Mouse (Mus musculus): ENCODE measurements around the gene Cadm4. TPM values are rescaled to one million over a fixed set of nuclear protein-coding genes. Genes with fewer than 3 reads are reported as not detected.
A peak's percentile ranks its signal among the peaks of the same experiment; 100 is the strongest.

Cadm4 gene
- total and polyA plus RNA-seq, 3 experiments: 0.16 to 0.59 (median 0.36) TPM

- no peaks in the 10 kb centered on the region for H3K4me1 ChIP-seq (ENCODE audit: control insufficient read depth in 1 of 2, insufficient read depth in 2 of 2)
- H3K36me3 ChIP-seq (replicated peaks in 1 of 2; ENCODE audit: control insufficient read depth in 1 of 2, insufficient read depth in 1 of 2, low read length in 1 of 2): no peaks in the 10 kb centered on the region
- H3K9ac ChIP-seq (ENCODE audit: insufficient read depth, low read depth): no peak overlapping the region
- in situ Hi-C loops (cut with MboI; ENCODE audit: low pct_ligation_motif_present, low pct_unique_long_range_greater_than_20kb, low sequenced_read_pairs): no loop called here
- no peak for DNase-seq (ENCODE audit: extremely low read depth)
- peaks cover 32% of the 10 kb centered on the region for H3K27me3 ChIP-seq (replicated peaks)
- no peak for TF ChIP-seq CHD2 (IDR thresholded peaks at IDR 0.05; ENCODE audit: low read length)
- TF ChIP-seq MYC (IDR thresholded peaks at IDR 0.05; ENCODE audit: low read depth, low read length): no peak
- peak; percentile 57 to 64 for TF ChIP-seq CTCF (conservative IDR thresholded peaks at IDR 0.05 in 1 of 2, IDR thresholded peaks at IDR 0.05 in 1 of 2; ENCODE audit: low read depth in 2 of 2, low read length in 2 of 2)
- no peak for TF ChIP-seq HCFC1 (IDR thresholded peaks at IDR 0.05; ENCODE audit: low read depth, low read length)
- peak; percentile 23 for TF ChIP-seq SMC3 (IDR thresholded peaks at IDR 0.05; ENCODE audit: low read depth, low read length)
- no peak for TF ChIP-seq ZKSCAN1 (IDR thresholded peaks at IDR 0.05; ENCODE audit: borderline replicate concordance, low read depth, low read length)
- TF ChIP-seq SIN3A (IDR thresholded peaks at IDR 0.05; ENCODE audit: low read length): no peak
- TF ChIP-seq RAD21 (IDR thresholded peaks at IDR 0.05; ENCODE audit: low read depth, low read length): peak; percentile 2; the same call in 1 of the 2 replicates
- H3K9me3 ChIP-seq (replicated peaks; ENCODE audit: low read length): peaks cover 22% of the 10 kb centered on the region
- no peak overlapping the region for H3K4me2 ChIP-seq (ENCODE audit: insufficient read depth, low read depth, poor library complexity, severe bottlenecking)
- no peak overlapping the region for H3K4me3 ChIP-seq (replicated peaks in 1 of 3; ENCODE audit: low read depth in 2 of 3, low read length in 2 of 3, poor library complexity in 1 of 3)
- no peak overlapping the region for H3K27ac ChIP-seq (ENCODE audit: insufficient read depth, low read depth)
- dilution Hi-C loops (cut with MboI; ENCODE audit: extremely low pct_ligation_motif_present, extremely low pct_unique_long_range_greater_than_20kb, low sequenced_read_pairs): no loop called here
- H3K79me2 ChIP-seq (replicated peaks; ENCODE audit: control insufficient read depth, extremely low read depth, insufficient read depth, poor library complexity, severe bottlenecking): no peaks in the 10 kb centered on the region
These were observed 12.7 kb upstream of the Cadm4 start for GRCm38 (mm10) chr7:24469126-24469525.

- peaks cover 22% of the 10 kb centered on the region for H3K27me3 ChIP-seq (replicated peaks)
- dilution Hi-C loops (cut with MboI; ENCODE audit: extremely low pct_ligation_motif_present, extremely low pct_unique_long_range_greater_than_20kb, low sequenced_read_pairs): no loop called here
- H3K9ac ChIP-seq (ENCODE audit: insufficient read depth, low read depth): no peak overlapping the region
- TF ChIP-seq MAX (IDR thresholded peaks at IDR 0.05; ENCODE audit: low read length) (no peak), KAT2A (IDR thresholded peaks at IDR 0.05; ENCODE audit: insufficient replicate concordance, low read length) (no peak), ZNF384 (IDR thresholded peaks at IDR 0.05; ENCODE audit: low read depth, low read length) (no peak), ZKSCAN1 (IDR thresholded peaks at IDR 0.05; ENCODE audit: borderline replicate concordance, low read depth, low read length) (no peak), CHD1 (IDR thresholded peaks at IDR 0.05; ENCODE audit: low read depth, low read length) (no peak), MYC (IDR thresholded peaks at IDR 0.05; ENCODE audit: low read depth, low read length) (no peak), CTCF (conservative IDR thresholded peaks at IDR 0.05 in 1 of 2, IDR thresholded peaks at IDR 0.05 in 1 of 2; ENCODE audit: low read depth in 2 of 2, low read length in 2 of 2) (no peak), POLR2A (IDR thresholded peaks at IDR 0.05; ENCODE audit: low read depth, low read length) (no peak), ZC3H11A (IDR thresholded peaks at IDR 0.05; ENCODE audit: low read depth, low read length) (no peak), JUN (IDR thresholded peaks at IDR 0.05; ENCODE audit: insufficient read depth, low read depth, low read length) (no peak), SIN3A (IDR thresholded peaks at IDR 0.05; ENCODE audit: low read length) (no peak), ELF1 (IDR thresholded peaks at IDR 0.05; ENCODE audit: low read depth, low read length) (no peak), TCF12 (IDR thresholded peaks at IDR 0.05; ENCODE audit: low read depth, low read length) (no peak), MAFK (IDR thresholded peaks at IDR 0.05; ENCODE audit: insufficient replicate concordance, low read length) (no peak), RCOR1 (conservative IDR thresholded peaks at IDR 0.05; ENCODE audit: low read depth, low read length) (no peak), CHD2 (IDR thresholded peaks at IDR 0.05; ENCODE audit: low read length) (no peak), NRF1 (IDR thresholded peaks at IDR 0.05; ENCODE audit: low read depth, low read length) (no peak), MAZ (IDR thresholded peaks at IDR 0.05; ENCODE audit: low read depth, low read length) (no peak)
- peaks cover 22% of the 10 kb centered on the region for H3K9me3 ChIP-seq (replicated peaks; ENCODE audit: low read length)
- DNase-seq (ENCODE audit: extremely low read depth): no peak
- H3K4me3 ChIP-seq (replicated peaks in 1 of 3; ENCODE audit: low read depth in 2 of 3, low read length in 2 of 3, poor library complexity in 1 of 3): no peak overlapping the region
- no peaks in the 10 kb centered on the region for H3K79me2 ChIP-seq (replicated peaks; ENCODE audit: control insufficient read depth, extremely low read depth, insufficient read depth, poor library complexity, severe bottlenecking)
- H3K4me1 ChIP-seq (ENCODE audit: control insufficient read depth in 1 of 2, insufficient read depth in 2 of 2): no peaks in the 10 kb centered on the region
- no peak overlapping the region for H3K27ac ChIP-seq (ENCODE audit: insufficient read depth, low read depth)
- H3K4me2 ChIP-seq (ENCODE audit: insufficient read depth, low read depth, poor library complexity, severe bottlenecking): no peak overlapping the region
- in situ Hi-C loops (cut with MboI; ENCODE audit: low pct_ligation_motif_present, low pct_unique_long_range_greater_than_20kb, low sequenced_read_pairs): loop anchor here (10.0 kb wide), 1 partner anchor 184 kb away; no protein-coding TSS in a partner anchor
- no peaks in the 10 kb centered on the region for H3K36me3 ChIP-seq (replicated peaks in 1 of 2; ENCODE audit: control insufficient read depth in 1 of 2, insufficient read depth in 1 of 2, low read length in 1 of 2)
These were observed 11.5 kb upstream of the Cadm4 start for GRCm38 (mm10) chr7:24470356-24470755.
